Mouse (Mus musculus) cortical plate, adult 2 months (tissue): ENCODE measurements around the gene Tsc2. TPM values are rescaled to one million over a fixed set of nuclear protein-coding genes. Genes with fewer than 3 reads are reported as not detected.
A peak's percentile ranks its signal among the peaks of the same experiment; 100 is the strongest.

Experiments used
- H3K27ac ChIP-seq: fragments of 200-500 bp; 2 replicates; pipeline ENCODE4 v1.5.1; 2012; ENCODE audit warnings: low read length, control low read depth, inconsistent platforms; ENCODE audit not compliant: insufficient read depth
- H3K4me1 ChIP-seq: fragments of 200-500 bp; 2 replicates; pipeline ENCODE4 v1.6.1; 2011; ENCODE audit warnings: low read length; ENCODE audit not compliant: control insufficient read depth, insufficient read depth
- H3K4me3 ChIP-seq: fragments of 200-500 bp; 2 replicates; pipeline ENCODE4 v1.5.1; 2011; ENCODE audit warnings: mild to moderate bottlenecking, low read length, control low read depth; ENCODE audit not compliant: insufficient read depth
- CTCF ChIP-seq: fragments of 200-500 bp; IDR thresholded peaks from 2 replicates; pipeline ENCODE4 v1.5.1; 2011; ENCODE audit warnings: mild to moderate bottlenecking, control low read depth, low read length; ENCODE audit not compliant: insufficient read depth; ENCODE audit errors: extremely low read depth
- POLR2A ChIP-seq: fragments of 200-500 bp; IDR thresholded peaks from 2 replicates; pipeline ENCODE4 v1.6.1; 2011; ENCODE audit warnings: mild to moderate bottlenecking, low read length, control low read depth; ENCODE audit not compliant: insufficient read depth; ENCODE audit errors: extremely low read depth
- polyA plus RNA-seq: library from polyadenylated mRNA; depleted of rRNA; stranded (reverse); fragments of >200 nt; gene quantifications from 2 replicates; pipeline ENCODE4 v1.2.3, GENCODE M21; 2012; rRNA removed

The Tsc2 gene
- polyA plus RNA-seq, 1 experiment: 163 TPM

DNA sequence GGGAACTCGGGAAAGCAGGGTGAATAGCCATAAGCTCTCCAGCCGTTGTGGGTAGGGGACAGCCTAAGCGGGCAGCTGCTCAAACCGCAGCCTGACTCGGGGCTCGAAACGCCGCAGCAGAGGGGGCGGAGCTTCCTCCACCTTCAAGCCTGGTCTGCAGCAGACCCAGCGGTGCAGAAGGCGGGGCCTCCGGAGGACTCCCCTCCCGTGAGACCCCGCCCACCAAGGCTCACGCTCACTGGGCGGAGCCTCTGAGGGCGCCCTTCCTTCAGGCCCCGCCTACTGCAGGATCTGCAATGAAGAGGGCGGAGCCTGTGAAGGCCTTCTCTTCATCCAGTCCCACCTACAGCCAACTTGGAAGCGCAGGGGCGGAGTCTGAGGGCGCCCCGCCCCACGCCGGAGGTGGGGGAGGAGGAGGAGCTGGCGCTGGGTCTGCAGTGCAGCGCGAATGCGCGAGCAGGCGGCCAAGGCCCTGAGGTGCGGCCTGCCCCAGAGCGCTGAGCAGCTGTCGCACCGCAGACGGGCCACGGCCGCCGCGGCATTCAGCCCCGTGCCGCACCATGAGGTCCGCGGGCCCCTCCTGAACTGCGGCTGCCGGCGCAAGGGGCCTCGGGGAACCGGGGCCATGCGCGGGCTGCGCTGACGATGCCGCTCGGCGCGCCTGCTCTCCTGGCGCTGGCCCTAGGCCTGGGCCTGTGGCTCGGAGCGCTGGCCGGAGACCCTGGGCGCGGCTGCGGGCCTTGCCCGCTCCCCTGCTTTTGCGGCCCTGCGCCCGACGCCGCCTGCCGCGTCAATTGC, 82.6 kb downstream of the Tsc2 start, which contains the start of gene Pkd1:
Pkd1 (plus strand) TSS at position 217 of the 798 bp plus-strand sequence.
- Histone ChIP-seq H3K4me1 (peaks cover 6% of the 10 kb centered on the region; the same call in 1 of the 2 replicates), H3K27ac (peak within 1 kb of the TSS; percentile 99), H3K4me3 (peak within 1 kb of the TSS; percentile 97)
- peak; percentile 93 for TF ChIP-seq POLR2A
- TF ChIP-seq CTCF: no peak

DNA sequence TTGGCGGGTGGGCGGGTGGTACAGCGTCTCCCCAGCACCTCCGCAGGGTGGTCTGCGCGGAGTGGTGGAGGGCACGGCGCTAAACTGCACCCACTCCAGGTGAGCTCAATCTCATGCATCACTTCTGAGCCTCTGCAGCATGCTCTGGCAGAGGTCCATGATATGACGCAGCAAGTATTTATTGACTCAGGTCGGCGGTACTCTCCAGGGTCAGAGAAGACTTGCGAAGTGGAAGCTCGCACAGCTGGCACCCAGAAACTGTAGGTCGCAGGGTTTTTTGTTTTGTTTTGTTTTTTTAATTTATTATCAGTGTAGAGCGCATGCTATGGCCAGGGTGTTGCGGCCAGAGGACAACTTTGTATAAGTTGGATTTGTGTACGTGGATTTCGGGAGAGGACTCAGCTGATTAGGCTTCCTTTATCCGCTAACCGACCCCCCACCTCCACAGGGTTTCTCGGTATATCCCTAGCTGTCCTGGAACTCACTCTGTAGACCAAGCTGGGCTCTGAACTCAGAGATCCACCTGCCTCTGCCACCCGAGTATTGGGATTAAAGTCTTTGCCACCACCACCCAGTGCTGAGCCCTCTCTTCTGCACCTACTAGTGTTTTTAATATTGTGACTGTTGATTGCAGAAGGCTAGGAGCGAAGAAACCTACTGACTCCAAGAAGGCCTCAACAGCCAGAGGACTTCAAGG, 83.4 kb downstream of the Tsc2 start:
- peak overlapping the region; percentile 82 for H3K27ac ChIP-seq
- H3K4me3 ChIP-seq: peak overlapping the region; percentile 97
- H3K4me1 ChIP-seq: peaks cover 6% of the 10 kb centered on the region; the same call in 1 of the 2 replicates
- no peak for TF ChIP-seq CTCF
- TF ChIP-seq POLR2A: 0 out of 2 replicates have a peak, but pooled peaks have one; percentile 9

DNA sequence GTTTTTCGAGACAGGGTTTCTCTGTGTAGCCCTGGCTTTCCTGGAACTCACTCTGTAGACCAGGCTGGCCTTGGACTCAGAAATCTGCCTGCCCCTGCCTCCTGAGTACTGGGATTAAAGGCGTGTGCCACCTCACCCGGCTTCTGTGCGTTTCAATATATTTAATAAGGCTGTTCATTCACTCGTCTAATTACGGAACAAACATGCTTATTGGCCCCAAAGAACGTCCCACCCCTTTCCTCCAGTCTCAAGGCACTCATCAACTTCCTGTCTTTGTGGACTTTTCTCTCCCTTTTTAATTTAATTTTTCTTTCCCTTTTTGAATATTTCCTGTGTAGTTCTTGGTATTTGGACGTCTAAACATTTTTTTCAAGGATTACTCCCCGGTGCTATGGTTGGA, 84.0 kb downstream of the Tsc2 start:
- H3K4me3 ChIP-seq: peak overlapping the region; percentile 97

DNA sequence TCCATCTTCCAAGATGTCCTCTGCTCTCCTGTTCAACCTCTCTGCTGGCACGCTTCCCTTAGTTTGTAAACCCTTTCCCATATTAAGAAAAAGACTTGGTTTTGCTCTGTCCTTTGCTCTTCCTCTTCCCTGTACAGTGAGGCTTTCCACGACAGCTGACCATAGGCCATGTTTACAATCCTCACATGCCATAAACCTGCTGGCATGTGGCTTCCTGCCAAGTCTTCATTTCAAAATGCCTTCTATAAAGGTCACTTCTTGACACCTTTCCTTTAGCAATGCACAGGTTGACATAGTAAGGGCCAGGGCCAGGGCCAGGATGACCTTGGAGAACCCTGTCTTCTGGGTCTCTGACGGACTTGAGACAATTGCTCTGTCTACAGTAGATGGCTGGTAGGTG, 86.2 kb downstream of the Tsc2 start:
- no peaks in the 10 kb centered on the region for H3K4me1 ChIP-seq
- TF ChIP-seq POLR2A (no peak), CTCF (no peak)
- H3K27ac ChIP-seq: no peak overlapping the region

More for the DNA sequence above, 84.0 kb downstream of the Tsc2 start:
- TF ChIP-seq POLR2A: no peak
- no peak for TF ChIP-seq CTCF
- Histone ChIP-seq H3K4me1 (peaks cover 6% of the 10 kb centered on the region; the same call in 1 of the 2 replicates), H3K27ac (peak overlapping the region; percentile 82; the same call in 1 of the 2 replicates)

More for the DNA sequence above, 86.2 kb downstream of the Tsc2 start:
- H3K4me3 ChIP-seq: no peak overlapping the region

Other genes starting within 250 kb of the Tsc2 start
- 264 and 280 TPM in 2 replicates for gene Rnps1, start 218.1 kb downstream of the Tsc2 start, polyA plus RNA-seq
- gene Eci1, start 206.0 kb downstream of the Tsc2 start, polyA plus RNA-seq: 55.4 and 55.9 TPM in 2 replicates
- 19.0 and 20.7 TPM in 2 replicates for gene Dnase1l2, start 189.5 kb downstream of the Tsc2 start, polyA plus RNA-seq
- 77.3 and 79.2 TPM in 2 replicates for gene E4f1, start 162.3 kb downstream of the Tsc2 start, polyA plus RNA-seq
- gene Pgp, start 162.2 kb downstream of the Tsc2 start, polyA plus RNA-seq: 97.1 and 99.3 TPM in 2 replicates
- 1.1 and 1.4 TPM in 2 replicates for gene Bricd5, start 158.7 kb downstream of the Tsc2 start, polyA plus RNA-seq
- 37.0 and 39.1 TPM in 2 replicates for gene Mlst8, start 153.6 kb downstream of the Tsc2 start, polyA plus RNA-seq
- 106 and 109 TPM in 2 replicates for gene Caskin1, start 144.0 kb downstream of the Tsc2 start, polyA plus RNA-seq
- 176 and 187 TPM in 2 replicates for gene Traf7, start 104.7 kb downstream of the Tsc2 start, polyA plus RNA-seq
- 97.3 and 102 TPM in 2 replicates for gene Rab26, start 98.4 kb downstream of the Tsc2 start, polyA plus RNA-seq
- gene Pkd1, start 82.8 kb downstream of the Tsc2 start, polyA plus RNA-seq: 82.0 and 91.8 TPM in 2 replicates
- 9.7 and 10.8 TPM in 2 replicates for gene Nthl1, start 50 bp upstream of the Tsc2 start, polyA plus RNA-seq
- gene Slc9a3r2, start 17.7 kb upstream of the Tsc2 start, polyA plus RNA-seq: 68.2 and 69.0 TPM in 2 replicates
- 0.34 and 0.50 TPM in 2 replicates for gene Npw, start 25.8 kb upstream of the Tsc2 start, polyA plus RNA-seq
- gene Zfp598, start 37.1 kb upstream of the Tsc2 start, polyA plus RNA-seq: 53.5 and 53.6 TPM in 2 replicates
- gene Syngr3, start 57.3 kb upstream of the Tsc2 start, polyA plus RNA-seq: 177 and 184 TPM in 2 replicates
- 21.1 and 21.5 TPM in 2 replicates for gene Gfer, start 63.5 kb upstream of the Tsc2 start, polyA plus RNA-seq
- gene Noxo1, start 63.6 kb upstream of the Tsc2 start, polyA plus RNA-seq: 5.2 and 6.4 TPM in 2 replicates
- gene Tbl3, start 75.0 kb upstream of the Tsc2 start, polyA plus RNA-seq: 53.0 and 53.7 TPM in 2 replicates
- 0.32 and 0.33 TPM in 2 replicates for gene Rnf151, start 85.4 kb upstream of the Tsc2 start, polyA plus RNA-seq
- 980 and 1,011 TPM in 2 replicates for gene Rps2, start 85.5 kb upstream of the Tsc2 start, polyA plus RNA-seq
- gene Ndufb10, start 91.8 kb upstream of the Tsc2 start, polyA plus RNA-seq: 428 and 431 TPM in 2 replicates
- gene Rpl3l, start 95.2 kb upstream of the Tsc2 start, polyA plus RNA-seq: 0.48 and 0.57 TPM in 2 replicates
- 47.3 and 53.0 TPM in 2 replicates for gene Msrb1, start 104.0 kb upstream of the Tsc2 start, polyA plus RNA-seq
- gene Hs3st6, start 120.4 kb upstream of the Tsc2 start, polyA plus RNA-seq: 0.29 and 0.44 TPM in 2 replicates
- gene Meiob, start 171.7 kb upstream of the Tsc2 start, polyA plus RNA-seq: not detected in 2 replicates
- 138 and 151 TPM in 2 replicates for gene Hagh, start 207.5 kb upstream of the Tsc2 start, polyA plus RNA-seq
- 21.8 and 25.1 TPM in 2 replicates for gene Fahd1, start 217.7 kb upstream of the Tsc2 start, polyA plus RNA-seq
- not detected in 2 replicates for gene Igfals, start 233.4 kb upstream of the Tsc2 start, polyA plus RNA-seq